Mouse (Mus musculus) large intestine, adult 2 months (tissue): ENCODE data around the gene Pdcd6ip. TPM values are rescaled to one million over a fixed set of nuclear protein-coding genes. Genes with fewer than 3 reads are reported as not detected.
"Not testable (repeated sequence)": the region's sequence is repeated elsewhere in the genome, so short reads cannot be mapped to it uniquely, and the experiment has no call there.

Experiments used
- DNase-seq: peaks from one replicate; pipeline ENCODE4 v3.0.0-alpha.2; 2012; ENCODE audit warnings: low read depth, low spot score
- WGBS: fragments of 180-500 bp; shearing (Covaris S2); methylation state at CpG from one replicate; pipeline ENCODE4 v1.1.7; 2018; 5-methylcytosine and 5-hydroxymethylcytosine counted together
- polyA plus RNA-seq: library from polyadenylated mRNA; depleted of rRNA; stranded (reverse); fragments of >200 nt; gene quantifications from 2 replicates; pipeline ENCODE4 v1.2.3, GENCODE M21; 2012

Pdcd6ip gene
- polyA plus RNA-seq, 1 experiment: 70.4 TPM

DNA sequence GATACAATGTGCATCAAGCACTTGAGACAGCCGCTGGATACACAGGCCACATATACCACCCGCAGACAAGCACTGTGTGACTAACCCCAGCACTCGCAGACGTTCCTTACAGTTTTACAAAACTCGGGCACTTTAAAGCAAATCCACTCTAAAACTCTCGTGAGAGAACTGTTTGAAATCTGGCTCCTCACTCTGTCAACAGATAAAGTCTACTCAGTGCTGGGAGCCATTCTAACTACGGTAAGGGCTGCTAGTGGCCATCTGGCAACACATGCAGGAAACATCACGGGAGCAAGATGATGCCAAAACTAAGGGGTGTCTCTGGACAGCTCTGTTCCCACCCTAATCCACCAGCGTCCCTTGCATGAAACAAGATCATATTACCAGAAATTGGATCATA, 1.2 kb downstream of the Pdcd6ip start:
- no peak for DNase-seq
- WGBS: 5% methylated on average over 9 of the region's 9 CpGs

DNA sequence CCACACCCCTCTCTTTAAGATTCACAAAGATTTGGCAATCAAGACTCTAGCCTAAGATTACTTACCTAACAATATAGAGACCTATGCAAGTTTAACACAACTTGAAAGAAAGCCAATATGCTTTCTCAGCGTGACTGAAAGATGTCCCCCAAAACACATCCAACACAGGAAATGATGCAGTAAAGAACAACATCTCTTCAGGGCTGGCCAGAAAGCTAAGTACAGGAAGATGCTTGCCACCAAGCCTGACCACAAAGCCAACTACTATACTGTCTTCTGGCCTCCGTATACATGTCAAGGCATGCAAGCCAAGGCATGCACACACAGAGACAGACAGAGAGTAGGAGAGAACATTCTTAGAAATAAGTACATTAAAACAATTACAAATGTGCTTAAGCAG, 2.0 kb downstream of the Pdcd6ip start:
- WGBS: 27% methylated on average over 2 of the region's 2 CpGs
- no peak for DNase-seq

- 48% methylated on average over 5 of the region's 5 CpGs for WGBS
- DNase-seq: no peak
Observed at GRCm38 (mm10) chr9:113701441-113702160, 6.5 kb downstream of the Pdcd6ip start.

GRCm38 (mm10) chr9:113687461-113687860, 20.6 kb downstream of the Pdcd6ip start:
- WGBS: 94% methylated on average over 12 of the region's 12 CpGs
- no peak for DNase-seq

DNA sequence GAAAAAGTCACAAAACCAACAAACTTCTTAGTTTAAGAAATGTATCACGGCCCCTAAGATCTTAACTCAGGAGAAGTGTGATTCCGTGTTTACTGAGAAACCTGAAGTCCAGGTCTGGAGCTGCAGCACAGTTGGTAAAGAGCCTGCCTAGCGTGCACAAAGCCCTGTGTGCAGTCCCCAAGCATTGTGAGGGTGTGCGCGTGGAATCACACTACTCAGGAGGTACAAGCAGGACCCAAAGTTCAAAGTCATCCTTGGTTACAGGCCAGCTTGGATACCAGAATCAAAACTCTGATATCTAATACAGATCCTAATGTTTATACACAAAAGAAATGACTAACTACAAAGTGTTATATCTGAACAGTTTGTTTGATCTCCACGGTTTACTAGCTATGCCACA, 34.3 kb downstream of the Pdcd6ip start:
- 83% methylated on average over 6 of the region's 6 CpGs for WGBS
- DNase-seq: no peak

- 72% methylated on average over 5 of the region's 5 CpGs for WGBS
- peak; percentile 4 for DNase-seq
Observed at GRCm38 (mm10) chr9:113672352-113672751, 35.7 kb downstream of the Pdcd6ip start.

DNA sequence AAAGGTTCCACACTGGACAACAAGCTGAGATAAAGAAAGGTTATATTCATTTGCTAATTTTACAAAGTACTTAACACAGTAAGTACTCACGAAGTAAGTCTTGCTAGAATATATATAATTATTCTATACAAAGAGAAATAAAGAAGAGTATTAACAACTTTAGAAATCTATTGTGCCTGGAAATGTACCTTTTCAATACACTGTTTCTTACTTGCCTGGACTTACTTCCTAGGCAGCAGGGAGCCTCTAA, 37.3 kb downstream of the Pdcd6ip start:
- DNase-seq: no peak
- 96% methylated on average over 1 of the region's 1 CpGs for WGBS

DNA sequence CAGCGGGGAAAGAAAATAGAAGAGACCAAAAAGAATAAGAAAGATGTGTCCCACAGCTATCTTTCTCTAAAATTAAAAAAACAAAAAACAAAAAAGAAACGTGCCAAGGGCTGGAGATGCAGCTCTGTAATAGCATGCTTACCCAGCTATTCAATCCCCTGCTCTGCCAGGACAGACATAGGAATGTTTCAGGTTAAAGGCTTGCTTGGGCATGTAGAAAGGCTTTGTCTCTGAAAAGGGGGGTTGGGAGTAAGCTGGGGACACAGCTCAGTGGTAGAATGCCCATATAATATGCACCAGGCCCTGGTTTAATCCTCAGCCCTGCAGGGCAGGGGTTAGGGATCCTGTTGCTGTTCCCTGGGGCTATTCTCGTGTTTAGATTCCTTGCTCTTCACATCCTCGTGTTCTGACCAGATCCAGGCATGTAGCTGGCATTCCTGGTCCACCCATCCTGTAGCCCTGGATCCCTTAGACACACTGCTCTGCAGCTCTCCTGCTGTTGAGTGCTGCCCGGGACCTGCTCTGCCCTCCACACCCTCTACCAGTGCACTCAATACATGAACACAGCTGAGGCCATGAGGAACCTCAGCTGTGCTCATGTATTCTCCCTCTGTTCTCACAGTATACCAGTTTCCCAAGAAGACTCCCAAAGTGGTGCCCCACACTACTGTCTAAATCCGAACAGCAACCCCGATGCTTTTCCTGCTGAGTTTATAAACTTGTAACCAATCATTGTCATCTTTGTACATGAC, 37.8 kb downstream of the Pdcd6ip start:
- WGBS: 93% methylated on average over 7 of the region's 7 CpGs

DNA sequence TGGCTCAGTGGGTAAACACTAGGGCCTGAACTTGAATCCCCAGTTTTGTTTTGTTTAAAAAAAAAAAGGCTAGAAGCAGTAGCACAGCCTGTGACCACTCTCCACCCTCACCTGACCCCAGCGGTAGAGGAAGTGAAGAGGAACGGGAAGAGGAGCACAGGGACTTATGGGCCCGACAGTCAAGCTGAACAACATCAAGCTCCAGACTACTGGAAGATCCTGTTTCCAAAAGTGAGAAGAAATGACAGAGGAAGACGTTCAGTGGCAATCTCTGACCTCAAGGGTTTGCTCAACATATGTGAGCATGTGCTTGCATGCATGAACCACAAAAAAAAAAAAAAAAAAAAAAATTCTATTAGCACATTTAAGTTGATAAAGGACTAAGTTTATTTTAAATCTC, 44.6 kb downstream of the Pdcd6ip start:
- 81% methylated on average over 4 of the region's 4 CpGs for WGBS
- DNase-seq: no peak

More for the DNA sequence above, 37.8 kb downstream of the Pdcd6ip start:
- no peak for DNase-seq

GRCm38 (mm10) chr9:113657837-113658236, 50.2 kb downstream of the Pdcd6ip start:
- DNase-seq: no peak
- 93% methylated on average over 1 of the region's 1 CpGs for WGBS

- 74% methylated on average over 8 of the region's 8 CpGs for WGBS
- DNase-seq: no peak
Observed at GRCm38 (mm10) chr9:113653571-113653970, 54.5 kb downstream of the Pdcd6ip start.

DNA sequence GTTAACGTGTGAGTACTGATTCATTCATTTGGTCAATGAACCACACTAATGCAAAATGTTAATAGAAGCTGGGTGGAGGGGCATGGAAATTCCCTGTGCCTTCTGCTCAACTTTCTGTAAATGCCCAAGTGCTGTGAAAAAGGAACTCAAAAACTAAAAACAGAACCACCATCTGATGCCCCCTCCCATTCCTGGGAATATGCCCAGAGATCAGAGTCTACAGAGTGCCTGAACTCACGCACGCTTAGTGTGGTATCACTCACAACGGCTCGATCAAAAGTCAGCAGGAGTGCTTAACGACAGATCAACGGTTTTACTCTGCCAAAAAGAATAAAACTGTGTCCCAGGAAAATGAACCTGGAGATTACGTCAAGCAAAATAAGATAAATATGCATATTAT, 57.3 kb downstream of the Pdcd6ip start:
- no peak for DNase-seq
- WGBS: 79% methylated on average over 8 of the region's 8 CpGs

- WGBS: 75% methylated on average over 8 of the region's 8 CpGs
- DNase-seq: not testable (repeated sequence)
Observed at GRCm38 (mm10) chr9:113649211-113649610, 58.8 kb downstream of the Pdcd6ip start.

- DNase-seq: no peak
- WGBS: 36% methylated on average over 5 of the region's 5 CpGs
Observed at GRCm38 (mm10) chr9:113645837-113646169, 62.3 kb downstream of the Pdcd6ip start.

- DNase-seq: peak; percentile 18
- WGBS: 15% methylated on average over 10 of the region's 11 CpGs
Observed at GRCm38 (mm10) chr9:113645153-113645836, 62.8 kb downstream of the Pdcd6ip start.

DNA sequence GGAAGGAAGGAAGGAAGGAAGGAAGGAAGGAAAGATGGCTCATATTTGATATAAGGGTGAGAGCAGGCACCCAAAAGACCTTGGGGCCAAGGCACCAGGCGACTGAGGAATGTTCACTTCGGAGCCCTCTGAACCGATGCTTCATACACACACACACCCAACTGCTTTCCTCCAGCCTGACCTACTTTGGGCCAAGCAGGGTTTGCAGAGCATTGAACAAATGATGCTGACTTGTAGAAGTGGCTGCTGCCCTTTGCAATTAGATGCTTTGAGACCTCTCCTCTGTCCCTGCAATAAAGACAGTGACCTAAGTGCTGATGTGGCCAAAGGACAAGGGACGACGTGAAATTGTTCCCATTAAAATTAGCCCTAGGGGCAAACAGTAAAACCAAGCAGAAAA, 63.4 kb downstream of the Pdcd6ip start:
- no peak for DNase-seq
- WGBS: 50% methylated on average over 5 of the region's 5 CpGs

- WGBS: 73% methylated on average over 3 of the region's 3 CpGs
- DNase-seq: no peak
Observed at GRCm38 (mm10) chr9:113644076-113644475, 64.0 kb downstream of the Pdcd6ip start.

DNA sequence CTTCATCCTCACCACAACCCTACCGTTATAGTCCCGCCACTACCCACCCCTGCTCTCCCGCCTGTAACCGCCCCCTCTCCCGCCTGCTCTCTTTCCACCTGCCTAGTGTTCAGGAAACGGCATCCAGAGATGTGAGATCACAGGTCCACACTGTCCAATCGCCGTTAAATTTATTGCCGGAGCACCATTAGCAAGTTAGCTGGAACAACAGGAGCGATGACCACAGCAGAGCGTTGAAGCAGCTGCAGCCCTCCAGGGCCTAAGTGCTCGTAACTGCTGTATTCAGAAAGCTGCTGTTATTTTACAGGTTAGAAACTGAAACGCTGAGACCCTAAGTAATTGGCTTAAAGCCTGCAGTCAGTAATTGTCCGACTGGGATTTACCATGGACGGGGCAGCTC, 64.4 kb downstream of the Pdcd6ip start:
- 63% methylated on average over 14 of the region's 15 CpGs for WGBS
- DNase-seq: no peak

DNA sequence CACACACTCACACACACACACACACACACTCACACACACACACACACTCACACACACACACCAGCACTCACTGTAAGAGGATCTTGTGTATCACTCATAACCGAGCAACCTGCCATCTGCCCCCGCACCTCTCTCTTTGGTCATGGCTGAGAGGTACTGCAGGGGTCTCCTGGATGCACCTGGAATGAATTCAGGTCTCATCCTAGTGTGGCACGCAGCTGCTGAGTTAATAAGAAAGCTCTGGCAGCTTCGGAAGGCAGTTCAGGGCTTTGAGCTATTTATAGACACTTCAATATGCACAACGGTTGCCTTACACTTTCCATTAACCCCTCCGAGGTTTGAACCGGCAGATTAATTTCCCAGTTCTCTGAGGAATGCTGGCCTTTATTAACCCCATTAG, 73.1 kb downstream of the Pdcd6ip start:
- 37% methylated on average over 7 of the region's 7 CpGs for whole genome bisulfite sequencing
- DNase-seq: no peak

DNA sequence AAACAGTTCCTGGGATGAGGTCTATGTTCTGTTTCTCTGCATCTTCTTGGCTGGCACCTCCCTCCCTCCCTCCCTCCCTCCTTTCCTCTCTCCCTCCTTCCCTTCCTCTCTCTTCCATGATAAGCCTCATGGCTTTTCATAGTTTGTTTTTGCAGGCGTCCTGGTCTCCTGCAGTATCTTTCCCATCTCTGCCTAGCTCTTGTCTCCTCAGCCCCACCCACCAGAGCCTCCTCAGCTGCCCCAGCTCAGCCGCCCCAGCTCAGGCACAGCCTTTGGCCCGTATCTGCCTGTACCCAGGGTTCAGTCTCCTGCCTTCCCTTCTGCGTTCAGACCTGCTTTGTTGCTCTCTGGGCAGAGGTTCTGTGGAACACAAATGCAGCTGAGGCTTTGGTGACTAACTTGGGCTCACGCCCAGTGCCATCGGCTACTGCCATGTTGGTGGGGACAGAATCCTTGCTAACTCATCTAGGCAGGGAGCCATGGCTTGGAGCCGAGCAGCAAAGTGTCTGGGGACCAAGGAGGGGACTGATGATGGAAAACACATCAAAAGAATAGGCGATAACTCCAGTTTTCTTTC, 74.8 kb downstream of the Pdcd6ip start:
- no peak for DNase-seq
- WGBS: 63% methylated on average over 8 of the region's 8 CpGs
